Mouse (Mus musculus) erythroblast, embryonic 14.5 days (primary cell): ENCODE data around the gene Rgs7.

Experiments
- GATA1 ChIP-seq: IDR thresholded peaks from 2 replicates; pipeline ENCODE4 v1.6.1; 2012; ENCODE audit warnings: low read length, inconsistent platforms, mixed read lengths
- TAL1 ChIP-seq: IDR thresholded peaks from 3 replicates; pipeline ENCODE4 v1.6.1; 2012; ENCODE audit warnings: low read length, inconsistent platforms, mixed read lengths

GRCm38 (mm10) chr1:175317264-175317663 lies 175.0 kb downstream of the Rgs7 start:
- TF ChIP-seq GATA1 = no peak
- TF ChIP-seq TAL1 = no peak
